Mouse (Mus musculus): ENCODE results near the gene Anapc11. TPM values are rescaled to one million over a fixed set of nuclear protein-coding genes. Genes with fewer than 3 reads are reported as not detected.

Gene Anapc11
- total RNA-seq, 2 experiments from 2014 or later, result 6.5 to 15.0 TPM

- ATAC-seq (replicated peaks; ENCODE audit: low FRiP score, poor library complexity, severe bottlenecking), result no peak
Observed at GRCm38 (mm10) chr11:120641869-120642268, 43.6 kb downstream of the Anapc11 start.

GRCm38 (mm10) chr11:120642939-120643600 lies 44.8 kb downstream of the Anapc11 start:
- ATAC-seq (replicated peaks; ENCODE audit: low FRiP score, poor library complexity, severe bottlenecking), result peak; percentile 46

- peak; percentile 93 for ATAC-seq (replicated peaks; ENCODE audit: low FRiP score, poor library complexity, severe bottlenecking)
Observed at GRCm38 (mm10) chr11:120643601-120643987, 45.4 kb downstream of the Anapc11 start, which contains the start of gene Pycr1. Gene Pycr1, minus strand, starts transcription at chr11:120643769.

- ATAC-seq (replicated peaks; ENCODE audit: low FRiP score, poor library complexity, severe bottlenecking), result no peak
Observed at GRCm38 (mm10) chr11:120647047-120647830, 49.0 kb downstream of the Anapc11 start.

- no peak for ATAC-seq (replicated peaks; ENCODE audit: low FRiP score, poor library complexity, severe bottlenecking)
Observed at GRCm38 (mm10) chr11:120648001-120648476, 49.8 kb downstream of the Anapc11 start, which contains the start of gene Myadml2. Gene Myadml2, minus strand, starts transcription at chr11:120648158.

- ATAC-seq (replicated peaks; ENCODE audit: low FRiP score, poor library complexity, severe bottlenecking), result peak; percentile 76
Observed at GRCm38 (mm10) chr11:120651872-120652271, 53.7 kb downstream of the Anapc11 start.

GRCm38 (mm10) chr11:120654741-120655140 lies 56.5 kb downstream of the Anapc11 start:
- ATAC-seq (replicated peaks; ENCODE audit: low FRiP score, poor library complexity, severe bottlenecking), result no peak

GRCm38 (mm10) chr11:120657301-120657700 lies 59.1 kb downstream of the Anapc11 start:
- no peak for ATAC-seq (replicated peaks; ENCODE audit: low FRiP score, poor library complexity, severe bottlenecking)

Other genes with a start within 250 kb of the Anapc11 start
Only the 30 nearest of the 35 such genes appear.
- 16.1 and 17.6 TPM in 2 replicates for gene Nploc4, start 160.7 kb upstream of the Anapc11 start, total RNA-seq (2015; ENCODE audit: low replicate concordance)
- gene Nploc4, start 160.7 kb upstream of the Anapc11 start, total RNA-seq (2017; ENCODE audit: low replicate concordance), result 24.6 and 31.8 TPM in 2 replicates
- 1.3 TPM in 1 of 2 replicates, not detected in the other for gene Tspan10, start 155.8 kb upstream of the Anapc11 start, total RNA-seq (2015; ENCODE audit: low replicate concordance)
- gene Tspan10, start 155.8 kb upstream of the Anapc11 start, total RNA-seq (2017; ENCODE audit: low replicate concordance), result not detected in 2 replicates
- gene Pde6g, start 144.9 kb upstream of the Anapc11 start, total RNA-seq (2015; ENCODE audit: low replicate concordance), result not detected in 2 replicates
- gene Pde6g, start 144.9 kb upstream of the Anapc11 start, total RNA-seq (2017; ENCODE audit: low replicate concordance), result not detected in 2 replicates
- 7.3 TPM in 1 of 2 replicates, not detected in the other for gene Oxld1, start 140.4 kb upstream of the Anapc11 start, total RNA-seq (2015; ENCODE audit: low replicate concordance)
- 6.1 and 6.9 TPM in 2 replicates for gene Oxld1, start 140.4 kb upstream of the Anapc11 start, total RNA-seq (2017; ENCODE audit: low replicate concordance)
- 1.5 and 2.1 TPM in 2 replicates for gene Ccdc137, start 140.3 kb upstream of the Anapc11 start, total RNA-seq (2015; ENCODE audit: low replicate concordance)
- 1.5 and 16.8 TPM in 2 replicates for gene Ccdc137, start 140.3 kb upstream of the Anapc11 start, total RNA-seq (2017; ENCODE audit: low replicate concordance)
- 4.2 and 5.9 TPM in 2 replicates for gene Arl16, start 130.8 kb upstream of the Anapc11 start, total RNA-seq (2015; ENCODE audit: low replicate concordance)
- gene Arl16, start 130.8 kb upstream of the Anapc11 start, total RNA-seq (2017; ENCODE audit: low replicate concordance), result 3.3 TPM in 1 of 2 replicates, not detected in the other
- 12.1 and 16.1 TPM in 2 replicates for gene Mrpl12, start 113.8 kb upstream of the Anapc11 start, total RNA-seq (2015; ENCODE audit: low replicate concordance)
- 12.1 and 15.6 TPM in 2 replicates for gene Mrpl12, start 113.8 kb upstream of the Anapc11 start, total RNA-seq (2017; ENCODE audit: low replicate concordance)
- 6.9 and 11.1 TPM in 2 replicates for gene Slc25a10, start 106.6 kb upstream of the Anapc11 start, total RNA-seq (2015; ENCODE audit: low replicate concordance)
- gene Slc25a10, start 106.6 kb upstream of the Anapc11 start, total RNA-seq (2017; ENCODE audit: low replicate concordance), result 4.7 and 6.0 TPM in 2 replicates
- not detected in 2 replicates for gene Gcgr, start 67.7 kb upstream of the Anapc11 start, total RNA-seq (2015; ENCODE audit: low replicate concordance)
- gene Gcgr, start 67.7 kb upstream of the Anapc11 start, total RNA-seq (2017; ENCODE audit: low replicate concordance), result not detected in 2 replicates
- 8.1 and 17.6 TPM in 2 replicates for gene Mcrip1, start 48.7 kb upstream of the Anapc11 start, total RNA-seq (2015; ENCODE audit: low replicate concordance)
- 3.2 and 9.6 TPM in 2 replicates for gene Mcrip1, start 48.7 kb upstream of the Anapc11 start, total RNA-seq (2017; ENCODE audit: low replicate concordance)
- gene Ppp1r27, start 47.3 kb upstream of the Anapc11 start, total RNA-seq (2015; ENCODE audit: low replicate concordance), result not detected in 2 replicates
- not detected in 2 replicates for gene Ppp1r27, start 47.3 kb upstream of the Anapc11 start, total RNA-seq (2017; ENCODE audit: low replicate concordance)
- 108 and 148 TPM in 2 replicates for gene P4hb, start 25.2 kb upstream of the Anapc11 start, total RNA-seq (2015; ENCODE audit: low replicate concordance)
- 136 and 145 TPM in 2 replicates for gene P4hb, start 25.2 kb upstream of the Anapc11 start, total RNA-seq (2017; ENCODE audit: low replicate concordance)
- gene Arhgdia, start 16.8 kb upstream of the Anapc11 start, total RNA-seq (2015; ENCODE audit: low replicate concordance), result 101 and 127 TPM in 2 replicates
- gene Arhgdia, start 16.8 kb upstream of the Anapc11 start, total RNA-seq (2017; ENCODE audit: low replicate concordance), result 35.7 and 38.1 TPM in 2 replicates
- gene Alyref, start 56 bp upstream of the Anapc11 start, total RNA-seq (2015; ENCODE audit: low replicate concordance), result 60.6 and 67.8 TPM in 2 replicates
- 86.1 and 86.4 TPM in 2 replicates for gene Alyref, start 56 bp upstream of the Anapc11 start, total RNA-seq (2017; ENCODE audit: low replicate concordance)
- gene Npb, start 10.1 kb downstream of the Anapc11 start, total RNA-seq (2015; ENCODE audit: low replicate concordance), result not detected in 2 replicates
- not detected in 2 replicates for gene Npb, start 10.1 kb downstream of the Anapc11 start, total RNA-seq (2017; ENCODE audit: low replicate concordance)
- gene Pcyt2, start 19.5 kb downstream of the Anapc11 start, total RNA-seq (2015; ENCODE audit: low replicate concordance), result 7.7 and 20.7 TPM in 2 replicates
- 19.8 and 39.8 TPM in 2 replicates for gene Pcyt2, start 19.5 kb downstream of the Anapc11 start, total RNA-seq (2017; ENCODE audit: low replicate concordance)
- 21.9 and 26.1 TPM in 2 replicates for gene Sirt7, start 26.8 kb downstream of the Anapc11 start, total RNA-seq (2015; ENCODE audit: low replicate concordance)
- 48.8 and 52.1 TPM in 2 replicates for gene Sirt7, start 26.8 kb downstream of the Anapc11 start, total RNA-seq (2017; ENCODE audit: low replicate concordance)
- gene Mafg, start 35.2 kb downstream of the Anapc11 start, total RNA-seq (2015; ENCODE audit: low replicate concordance), result 65.3 and 78.0 TPM in 2 replicates
- 137 and 154 TPM in 2 replicates for gene Mafg, start 35.2 kb downstream of the Anapc11 start, total RNA-seq (2017; ENCODE audit: low replicate concordance)
- gene Pycr1, start 45.3 kb downstream of the Anapc11 start, total RNA-seq (2015; ENCODE audit: low replicate concordance), result 2.3 TPM in 1 of 2 replicates, not detected in the other
- gene Pycr1, start 45.3 kb downstream of the Anapc11 start, total RNA-seq (2017; ENCODE audit: low replicate concordance), result not detected in 2 replicates
- not detected in 2 replicates for gene Myadml2, start 49.7 kb downstream of the Anapc11 start, total RNA-seq (2015; ENCODE audit: low replicate concordance)
- gene Myadml2, start 49.7 kb downstream of the Anapc11 start, total RNA-seq (2017; ENCODE audit: low replicate concordance), result not detected in 2 replicates
- not detected in 2 replicates for gene Notum, start 62.8 kb downstream of the Anapc11 start, total RNA-seq (2015; ENCODE audit: low replicate concordance)
- gene Notum, start 62.8 kb downstream of the Anapc11 start, total RNA-seq (2017; ENCODE audit: low replicate concordance), result not detected in 2 replicates
- 16.7 and 17.6 TPM in 2 replicates for gene Aspscr1, start 74.6 kb downstream of the Anapc11 start, total RNA-seq (2015; ENCODE audit: low replicate concordance)
- 10.7 and 15.9 TPM in 2 replicates for gene Aspscr1, start 74.6 kb downstream of the Anapc11 start, total RNA-seq (2017; ENCODE audit: low replicate concordance)
- 24.5 and 59.8 TPM in 2 replicates for gene Cenpx, start 115.3 kb downstream of the Anapc11 start, total RNA-seq (2015; ENCODE audit: low replicate concordance)
- gene Cenpx, start 115.3 kb downstream of the Anapc11 start, total RNA-seq (2017; ENCODE audit: low replicate concordance), result 2.2 and 10.8 TPM in 2 replicates
- 1.5 and 2.3 TPM in 2 replicates for gene Lrrc45, start 115.5 kb downstream of the Anapc11 start, total RNA-seq (2015; ENCODE audit: low replicate concordance)
- 3.7 and 7.0 TPM in 2 replicates for gene Lrrc45, start 115.5 kb downstream of the Anapc11 start, total RNA-seq (2017; ENCODE audit: low replicate concordance)
- 3.3 TPM in 1 of 2 replicates, not detected in the other for gene Rac3, start 123.0 kb downstream of the Anapc11 start, total RNA-seq (2015; ENCODE audit: low replicate concordance)
- not detected in 2 replicates for gene Rac3, start 123.0 kb downstream of the Anapc11 start, total RNA-seq (2017; ENCODE audit: low replicate concordance)
- gene Dcxr, start 128.9 kb downstream of the Anapc11 start, total RNA-seq (2015; ENCODE audit: low replicate concordance), result 6.1 and 6.5 TPM in 2 replicates
- 1.9 and 3.1 TPM in 2 replicates for gene Dcxr, start 128.9 kb downstream of the Anapc11 start, total RNA-seq (2017; ENCODE audit: low replicate concordance)
- gene Cbr2, start 133.7 kb downstream of the Anapc11 start, total RNA-seq (2015; ENCODE audit: low replicate concordance), result 9.0 TPM in 1 of 2 replicates, not detected in the other
- gene Cbr2, start 133.7 kb downstream of the Anapc11 start, total RNA-seq (2017; ENCODE audit: low replicate concordance), result not detected in 2 replicates
- gene Hmga1b, start 164.4 kb downstream of the Anapc11 start, total RNA-seq (2015; ENCODE audit: low replicate concordance), result 7.1 and 52.7 TPM in 2 replicates
- 0.77 and 7.7 TPM in 2 replicates for gene Hmga1b, start 164.4 kb downstream of the Anapc11 start, total RNA-seq (2017; ENCODE audit: low replicate concordance)
- 0.58 and 5.0 TPM in 2 replicates for gene Rfng, start 185.8 kb downstream of the Anapc11 start, total RNA-seq (2015; ENCODE audit: low replicate concordance)
- 0.60 and 1.3 TPM in 2 replicates for gene Rfng, start 185.8 kb downstream of the Anapc11 start, total RNA-seq (2017; ENCODE audit: low replicate concordance)
- gene Gps1, start 185.9 kb downstream of the Anapc11 start, total RNA-seq (2015; ENCODE audit: low replicate concordance), result 22.8 and 28.4 TPM in 2 replicates
- gene Gps1, start 185.9 kb downstream of the Anapc11 start, total RNA-seq (2017; ENCODE audit: low replicate concordance), result 16.2 and 18.1 TPM in 2 replicates